Mouse (Mus musculus) G1E-ER4 (cell line): ENCODE results near the gene Olfr1247. TPM values are rescaled to one million over a fixed set of nuclear protein-coding genes. Genes with fewer than 3 reads are reported as not detected.
"Not testable (repeated sequence)": the region's sequence is repeated elsewhere in the genome, so short reads cannot be mapped to it uniquely, and the experiment has no call there.

Source experiments
- GATA1 ChIP-seq: IDR thresholded peaks from one replicate; pipeline ENCODE4 v1.8.0; 2012; ENCODE audit warnings: low read length, inconsistent platforms
- polyA plus RNA-seq: library from polyadenylated mRNA; stranded (reverse); fragments of >175 nt; gene quantifications from 2 replicates; pipeline ENCODE4 v1.2.3, GENCODE M21; 2012

Gene Olfr1247
- polyA plus RNA-seq, result not detected in 2 replicates

- TF ChIP-seq GATA1, result no peak
Measured at GRCm38 (mm10) chr2:89614030-89614429, at the start of gene Olfr1247. Olfr1247 (minus strand) TSS chr2:89614130.

DNA sequence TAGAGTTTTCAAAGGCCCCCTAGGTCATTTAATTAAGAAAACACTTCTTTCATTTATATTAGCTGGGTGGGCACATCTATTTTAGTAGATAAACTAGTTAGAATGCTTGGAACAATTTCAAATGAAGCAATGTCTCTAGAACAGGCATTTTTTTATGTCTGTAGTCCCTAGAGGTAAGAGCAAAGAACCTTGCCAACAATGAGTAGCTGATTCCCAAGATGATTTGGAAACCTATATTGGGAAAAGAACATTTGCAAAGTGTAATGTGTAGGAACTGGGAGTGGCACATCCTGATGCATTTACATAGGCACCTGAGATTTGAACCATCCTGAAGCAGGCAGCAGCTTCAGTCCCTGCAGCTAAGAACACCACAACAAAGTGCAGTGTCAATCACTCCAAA lies 47.4 kb upstream of the Olfr1247 start, which contains the start of gene Olfr1250:
TSS of gene Olfr1250 (minus strand) at position 101 of the 400 bp plus-strand sequence.
- no peak for TF ChIP-seq GATA1

- no peak for TF ChIP-seq GATA1
Measured at GRCm38 (mm10) chr2:89634883-89635282, 21.0 kb upstream of the Olfr1247 start, which contains the start of gene Olfr1249. Olfr1249 (minus strand) TSS chr2:89634983.

DNA sequence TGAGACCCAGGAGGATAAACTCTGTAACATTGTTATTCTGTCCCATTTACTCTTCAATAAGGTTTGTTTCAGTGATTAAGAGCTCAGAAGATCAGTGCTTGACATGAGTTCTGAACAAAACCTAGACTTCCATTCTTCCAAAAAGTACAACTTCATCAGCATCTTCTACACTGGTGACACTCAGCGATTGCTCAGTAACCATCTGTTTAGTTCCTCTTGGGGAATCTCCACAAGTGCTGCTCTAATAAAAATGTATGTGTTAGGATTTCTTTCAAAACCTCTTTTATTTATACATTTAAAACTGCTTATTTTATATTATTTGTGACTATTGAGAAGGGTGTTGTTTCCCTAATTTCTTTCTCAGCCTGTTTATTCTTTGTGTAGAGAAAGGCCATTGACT lies 4.2 kb upstream of the Olfr1247 start, which contains the start of gene Olfr1248:
TSS of gene Olfr1248 (minus strand) at position 101 of the 400 bp plus-strand sequence.
- TF ChIP-seq GATA1, result not testable (repeated sequence)

GRCm38 (mm10) chr2:89593057-89593456 lies 20.9 kb downstream of the Olfr1247 start, which contains the start of gene Olfr1246:
Olfr1246 (minus strand) TSS chr2:89593157.
- TF ChIP-seq GATA1, result no peak

GRCm38 (mm10) chr2:89578347-89578746 lies 35.6 kb downstream of the Olfr1247 start, which contains the start of gene Olfr1245:
Olfr1245 (minus strand) TSS chr2:89578447.
- TF ChIP-seq GATA1, result no peak

Other genes starting within 250 kb of the Olfr1247 start
- not detected in 2 replicates for gene Olfr1234, start 249.3 kb downstream of the Olfr1247 start, polyA plus RNA-seq
- not detected in 2 replicates for gene Olfr1238, start 204.5 kb downstream of the Olfr1247 start, polyA plus RNA-seq
- not detected in 2 replicates for gene Olfr1239, start 193.7 kb downstream of the Olfr1247 start, polyA plus RNA-seq
- gene Olfr1240, start 171.1 kb downstream of the Olfr1247 start, polyA plus RNA-seq, result not detected in 2 replicates
- not detected in 2 replicates for gene Olfr1241, start 127.0 kb downstream of the Olfr1247 start, polyA plus RNA-seq
- not detected in 2 replicates for gene Olfr1242, start 115.8 kb downstream of the Olfr1247 start, polyA plus RNA-seq
- gene Olfr1243, start 82.6 kb downstream of the Olfr1247 start, polyA plus RNA-seq, result not detected in 2 replicates
- gene Olfr1245, start 35.7 kb downstream of the Olfr1247 start, polyA plus RNA-seq, result not detected in 2 replicates
- not detected in 2 replicates for gene Olfr1246, start 21.0 kb downstream of the Olfr1247 start, polyA plus RNA-seq
- gene Olfr1248, start 4.1 kb upstream of the Olfr1247 start, polyA plus RNA-seq, result not detected in 2 replicates
- gene Olfr1249, start 20.9 kb upstream of the Olfr1247 start, polyA plus RNA-seq, result not detected in 2 replicates
- gene Olfr1250, start 47.3 kb upstream of the Olfr1247 start, polyA plus RNA-seq, result not detected in 2 replicates
- not detected in 2 replicates for gene Olfr1251, start 57.8 kb upstream of the Olfr1247 start, polyA plus RNA-seq
- gene Olfr1252, start 110.9 kb upstream of the Olfr1247 start, polyA plus RNA-seq, result not detected in 2 replicates
- gene Olfr1253, start 143.0 kb upstream of the Olfr1247 start, polyA plus RNA-seq, result not detected in 2 replicates
- gene Olfr1254, start 179.5 kb upstream of the Olfr1247 start, polyA plus RNA-seq, result not detected in 2 replicates
- not detected in 2 replicates for gene Olfr1255, start 197.9 kb upstream of the Olfr1247 start, polyA plus RNA-seq
- not detected in 2 replicates for gene Olfr1256, start 227.4 kb upstream of the Olfr1247 start, polyA plus RNA-seq
- gene Olfr48, start 234.1 kb upstream of the Olfr1247 start, polyA plus RNA-seq, result not detected in 2 replicates